Mouse (Mus musculus) midbrain, embryonic 14.5 days (tissue): ENCODE data around the gene Eya4. TPM values are rescaled to one million over a fixed set of nuclear protein-coding genes. Genes with fewer than 3 reads are reported as not detected.
A peak's percentile ranks its signal among the peaks of the same experiment; 100 is the strongest.

Source experiments
- ATAC-seq: fragments of 200-750 bp; cut with Nextera tagmentation; 2 replicates; pipeline ENCODE4 v1.8.0; 2017; ENCODE audit warnings: moderate number of reproducible peaks, moderate library complexity; ENCODE audit not compliant: low FRiP score, low TSS enrichment
- DNase-seq: peaks from one replicate; pipeline ENCODE4 v3.0.0-alpha.2; 2015
- H3K27ac ChIP-seq: fragments of 300-500 bp; sonication (generic); replicated peaks from 2 replicates; pipeline ENCODE4 v1.5.1; 2014; ENCODE audit warnings: mild to moderate bottlenecking, low read depth, low read length, moderate library complexity
- H3K27me3 ChIP-seq: fragments of 300-500 bp; sonication (generic); 2 replicates; pipeline ENCODE4 v1.6.1; 2014; ENCODE audit warnings: low read length, control low read depth, mixed read lengths; ENCODE audit not compliant: control insufficient read depth, insufficient read depth
- H3K36me3 ChIP-seq: fragments of 300-500 bp; sonication (generic); 2 replicates; pipeline ENCODE4 v1.6.1; 2014; ENCODE audit warnings: low read length, control low read depth; ENCODE audit not compliant: control insufficient read depth, insufficient read depth
- H3K4me1 ChIP-seq: fragments of 300-500 bp; sonication (generic); 2 replicates; pipeline ENCODE4 v1.6.1; 2014; ENCODE audit warnings: mild to moderate bottlenecking, antibody characterized with exemption, low read length, control low read depth; ENCODE audit not compliant: control insufficient read depth, insufficient read depth
- H3K4me2 ChIP-seq: fragments of 300-500 bp; sonication (generic); 2 replicates; pipeline ENCODE4 v1.6.1; 2014; ENCODE audit warnings: mild to moderate bottlenecking, low read length, moderate library complexity
- H3K4me3 ChIP-seq: fragments of 300-500 bp; sonication (generic); replicated peaks from 2 replicates; pipeline ENCODE4 v1.5.1; 2014; ENCODE audit warnings: low read depth, low read length
- H3K9ac ChIP-seq: fragments of 300-500 bp; sonication (generic); replicated peaks from 2 replicates; pipeline ENCODE4 v1.6.1; 2014; ENCODE audit warnings: mild to moderate bottlenecking, low read length, moderate library complexity
- H3K9me3 ChIP-seq: fragments of 300-500 bp; sonication (generic); 2 replicates; pipeline ENCODE4 v1.6.1; 2016; ENCODE audit warnings: low read length, control low read depth, mixed read lengths; ENCODE audit not compliant: control insufficient read depth
- WGBS: fragments of 180-500 bp; shearing (Covaris S2); extraction: QIAGEN DNeasy Blood & Tissue Kit; methylation state at CpG from one replicate; pipeline ENCODE4 v1.1.7; 2014; 5-methylcytosine and 5-hydroxymethylcytosine counted together
- polyA plus RNA-seq: library from polyadenylated mRNA; unstranded; fragments of >200 nt; fragmentation: Nextera tagmentation; extraction: Ambion mirVana; gene quantifications from 2 replicates; pipeline ENCODE4 v1.2.1, GENCODE M21; 2014

Eya4 gene
- polyA plus RNA-seq, 1 experiment from 2014 or later: 0.55 TPM

GRCm38 (mm10) chr10:23270502-23270901, 80.1 kb downstream of the Eya4 start:
- no peak overlapping the region for H3K4me3 ChIP-seq
- WGBS: 72% methylated on average over 2 of the region's 2 CpGs
- H3K27me3 ChIP-seq: no peaks in the 10 kb centered on the region
- H3K4me1 ChIP-seq: no peaks in the 10 kb centered on the region
- no peak for ATAC-seq
- no peaks in the 10 kb centered on the region for H3K36me3 ChIP-seq
- no peak overlapping the region for H3K9ac ChIP-seq
- DNase-seq: no peak
- H3K9me3 ChIP-seq: no peaks in the 10 kb centered on the region
- H3K4me2 ChIP-seq: no peak overlapping the region
- no peak overlapping the region for H3K27ac ChIP-seq

DNA sequence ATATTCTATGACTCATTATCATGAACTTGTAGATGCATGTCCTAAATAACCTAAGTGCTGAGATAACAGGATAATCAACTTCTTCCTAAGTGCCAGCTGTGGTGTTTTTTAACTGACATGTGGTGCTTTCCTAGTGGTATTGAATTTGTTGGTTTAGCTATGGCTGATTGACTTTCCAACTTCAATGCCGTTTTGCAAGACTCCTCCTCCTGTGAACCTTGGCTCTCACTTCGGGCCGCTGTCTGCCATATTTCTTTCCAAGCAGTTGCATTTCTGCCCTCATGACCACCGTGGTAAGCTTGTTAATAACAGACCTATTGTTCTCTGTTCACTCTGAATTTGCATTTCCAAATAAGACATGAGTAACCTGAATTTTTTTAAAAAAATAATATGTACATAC, 98.4 kb downstream of the Eya4 start:
- H3K36me3 ChIP-seq: no peaks in the 10 kb centered on the region
- ATAC-seq: no peak
- no peak overlapping the region for H3K4me3 ChIP-seq
- no peaks in the 10 kb centered on the region for H3K27me3 ChIP-seq
- no peak overlapping the region for H3K9ac ChIP-seq
- H3K4me2 ChIP-seq: no peak overlapping the region
- H3K9me3 ChIP-seq: no peaks in the 10 kb centered on the region
- DNase-seq: no peak
- WGBS: 63% methylated on average over 4 of the region's 4 CpGs
- no peak overlapping the region for H3K27ac ChIP-seq
- no peaks in the 10 kb centered on the region for H3K4me1 ChIP-seq

DNA sequence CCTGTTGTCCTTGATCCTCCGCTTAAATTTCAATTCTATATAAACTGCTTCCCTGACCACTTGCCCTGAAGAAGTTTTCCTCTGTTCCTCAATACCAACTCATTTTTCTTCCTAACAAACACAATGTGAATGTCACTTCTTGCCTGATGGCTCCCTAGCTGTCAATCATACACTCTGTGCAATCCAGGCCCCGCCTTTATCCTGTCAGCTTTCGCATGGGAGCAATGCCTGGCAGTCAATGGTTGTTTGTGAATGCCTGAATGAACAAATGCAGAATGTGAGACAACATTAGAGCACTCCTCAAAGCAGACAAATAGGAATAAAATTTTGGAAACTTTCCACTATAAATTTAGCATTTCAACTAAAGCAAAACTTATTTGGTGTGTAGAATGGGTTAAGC, 104.1 kb downstream of the Eya4 start:
- no peaks in the 10 kb centered on the region for H3K4me1 ChIP-seq
- no peak overlapping the region for H3K4me2 ChIP-seq
- no peak for ATAC-seq
- H3K4me3 ChIP-seq: no peak overlapping the region
- no peaks in the 10 kb centered on the region for H3K27me3 ChIP-seq
- no peak overlapping the region for H3K27ac ChIP-seq
- H3K9ac ChIP-seq: no peak overlapping the region
- H3K9me3 ChIP-seq: no peaks in the 10 kb centered on the region
- WGBS: 77% methylated on average over 3 of the region's 3 CpGs
- no peaks in the 10 kb centered on the region for H3K36me3 ChIP-seq
- no peak for DNase-seq

- no peaks in the 10 kb centered on the region for H3K36me3 ChIP-seq
- no peak overlapping the region for H3K4me3 ChIP-seq
- WGBS: 79% methylated on average over 11 of the region's 11 CpGs
- H3K4me1 ChIP-seq: no peaks in the 10 kb centered on the region
- H3K9ac ChIP-seq: no peak overlapping the region
- H3K27ac ChIP-seq: no peak overlapping the region
- no peak for DNase-seq
- H3K27me3 ChIP-seq: no peaks in the 10 kb centered on the region
- no peak overlapping the region for H3K4me2 ChIP-seq
- no peaks in the 10 kb centered on the region for H3K9me3 ChIP-seq
- ATAC-seq: no peak
Measured at GRCm38 (mm10) chr10:23236918-23237317, 113.7 kb downstream of the Eya4 start.

GRCm38 (mm10) chr10:23235405-23235804, 115.2 kb downstream of the Eya4 start:
- H3K9me3 ChIP-seq: no peaks in the 10 kb centered on the region
- no peaks in the 10 kb centered on the region for H3K36me3 ChIP-seq
- 89% methylated on average over 4 of the region's 4 CpGs for WGBS
- DNase-seq (no peak), ATAC-seq (no peak)
- H3K27ac ChIP-seq: no peak overlapping the region
- H3K4me1 ChIP-seq: no peaks in the 10 kb centered on the region
- H3K4me3 ChIP-seq: no peak overlapping the region
- H3K9ac ChIP-seq: no peak overlapping the region
- H3K27me3 ChIP-seq: no peaks in the 10 kb centered on the region
- no peak overlapping the region for H3K4me2 ChIP-seq

GRCm38 (mm10) chr10:23233425-23233824, 117.2 kb downstream of the Eya4 start:
- H3K27ac ChIP-seq: no peak overlapping the region
- no peak overlapping the region for H3K4me3 ChIP-seq
- ATAC-seq: no peak
- no peaks in the 10 kb centered on the region for H3K9me3 ChIP-seq
- WGBS: 84% methylated on average over 6 of the region's 6 CpGs
- H3K9ac ChIP-seq: no peak overlapping the region
- no peaks in the 10 kb centered on the region for H3K36me3 ChIP-seq
- DNase-seq: no peak
- no peak overlapping the region for H3K4me2 ChIP-seq
- no peaks in the 10 kb centered on the region for H3K27me3 ChIP-seq
- H3K4me1 ChIP-seq: no peaks in the 10 kb centered on the region

GRCm38 (mm10) chr10:23230863-23231262, 119.7 kb downstream of the Eya4 start:
- no peak overlapping the region for H3K4me3 ChIP-seq
- no peak overlapping the region for H3K4me2 ChIP-seq
- WGBS: 89% methylated on average over 5 of the region's 5 CpGs
- H3K9me3 ChIP-seq: no peaks in the 10 kb centered on the region
- no peak for ATAC-seq
- H3K9ac ChIP-seq: no peak overlapping the region
- H3K27me3 ChIP-seq: no peaks in the 10 kb centered on the region
- H3K36me3 ChIP-seq: no peaks in the 10 kb centered on the region
- DNase-seq: no peak
- no peak overlapping the region for H3K27ac ChIP-seq
- no peaks in the 10 kb centered on the region for H3K4me1 ChIP-seq

GRCm38 (mm10) chr10:23223336-23223735, 127.2 kb downstream of the Eya4 start:
- Histone ChIP-seq H3K27me3 (no peaks in the 10 kb centered on the region), H3K4me1 (peaks cover 9% of the 10 kb centered on the region; the same call in 1 of the 2 replicates), H3K9me3 (no peaks in the 10 kb centered on the region), H3K9ac (no peak overlapping the region), H3K36me3 (no peaks in the 10 kb centered on the region), H3K4me3 (no peak overlapping the region), H3K27ac (no peak overlapping the region), H3K4me2 (no peak overlapping the region)
- no peak for DNase-seq
- no peak for ATAC-seq
- 97% methylated on average over 5 of the region's 5 CpGs for WGBS

DNA sequence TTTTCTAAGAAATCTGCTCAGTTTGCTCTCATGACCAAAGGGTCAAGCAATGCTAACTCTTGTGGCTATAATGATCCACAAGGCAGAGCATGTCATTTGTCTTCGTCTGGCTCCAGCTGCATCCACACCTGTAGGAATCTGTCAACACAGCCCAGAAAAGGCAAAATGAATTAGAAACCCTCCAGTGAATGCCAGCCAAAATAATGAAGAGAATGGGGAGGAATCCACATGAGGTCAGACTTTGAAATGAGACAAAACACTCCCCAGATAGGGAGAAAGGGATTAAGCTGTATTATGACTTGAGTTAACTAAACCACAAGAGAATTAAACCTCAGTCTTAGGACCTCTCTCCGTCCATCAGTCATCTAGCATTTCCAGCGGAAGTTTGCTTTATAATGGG, 130.2 kb downstream of the Eya4 start:
- Histone ChIP-seq H3K4me3 (no peak overlapping the region), H3K27ac (no peak overlapping the region), H3K36me3 (no peaks in the 10 kb centered on the region), H3K9ac (no peak overlapping the region), H3K4me2 (no peak overlapping the region), H3K27me3 (no peaks in the 10 kb centered on the region), H3K9me3 (no peaks in the 10 kb centered on the region), H3K4me1 (peaks cover 9% of the 10 kb centered on the region; the same call in 1 of the 2 replicates)
- peak; percentile 39 for DNase-seq
- no peak for ATAC-seq
- WGBS: 2% methylated on average over 3 of the region's 3 CpGs
